Mouse (Mus musculus) urinary bladder, postnatal 0 days (tissue): ENCODE measurements around the gene Ubb. TPM values are rescaled to one million over a fixed set of nuclear protein-coding genes. Genes with fewer than 3 reads are reported as not detected.

Source experiments
- polyA plus RNA-seq: library from polyadenylated mRNA; unstranded; fragments of >200 nt; fragmentation: Nextera tagmentation; extraction: Ambion mirVana; gene quantifications from 2 replicates; pipeline ENCODE4 v1.2.1, GENCODE M21; 2015

Gene Ubb
- polyA plus RNA-seq, result 1,838 and 1,941 TPM in 2 replicates

GRCm38 (mm10) chr11:62550727-62551225 is at the start of gene Ubb:
TSS of gene Ubb (plus strand) at chr11:62551171.

DNA sequence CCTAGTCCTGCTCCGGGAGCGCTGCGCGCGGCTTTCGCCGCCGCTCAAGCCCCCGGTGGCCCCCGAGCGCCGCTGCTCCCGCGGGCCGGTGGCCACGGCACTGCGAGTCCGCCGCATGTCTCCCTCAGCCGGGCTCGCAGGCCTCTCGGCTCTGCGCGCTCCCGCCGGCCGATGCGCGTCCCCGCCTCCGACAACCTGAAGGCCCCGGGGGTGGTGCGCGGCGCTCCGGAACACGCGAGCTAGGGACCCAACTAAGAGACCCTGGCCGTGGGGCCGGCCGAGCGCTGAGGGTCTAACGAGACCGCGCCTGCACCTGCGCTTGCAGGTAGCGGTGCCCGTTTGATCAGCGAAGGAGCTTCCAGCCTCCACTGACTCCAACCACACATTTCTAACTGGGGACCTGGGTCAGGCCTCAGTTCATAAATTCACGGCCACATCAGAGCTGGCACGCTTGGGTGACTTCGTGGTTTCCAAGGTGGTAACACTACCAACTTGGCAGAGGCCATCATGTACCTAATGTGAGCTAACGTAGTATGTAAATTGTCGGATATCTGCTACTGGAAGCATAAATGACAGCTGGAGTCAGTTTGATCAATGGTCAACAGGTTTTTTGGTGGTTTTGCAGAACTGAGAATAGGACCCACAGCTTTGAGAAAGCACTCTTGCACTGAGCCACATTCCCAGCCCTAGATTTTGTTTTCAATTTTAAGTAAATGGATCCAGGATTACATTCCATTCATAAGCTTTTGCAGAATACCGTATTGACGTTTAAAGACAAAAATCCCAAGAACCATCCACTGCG is 11.7 kb upstream of the Ubb start, which contains the start of gene Cenpv:
Gene Cenpv, minus strand, starts transcription at position 173 of the 802 bp plus-strand sequence.

GRCm38 (mm10) chr11:62573959-62574702 is 23.2 kb downstream of the Ubb start, which contains the start of gene Trpv2:
TSS of gene Trpv2 (plus strand) at chr11:62574486.

Other genes starting within 250 kb of the Ubb start
- 4.2 and 5.0 TPM in 2 replicates for gene Pigl, start 92.7 kb upstream of the Ubb start, polyA plus RNA-seq
- gene Ncor1, start 92.6 kb upstream of the Ubb start, polyA plus RNA-seq, result 92.4 and 105 TPM in 2 replicates
- 6.0 and 6.4 TPM in 2 replicates for gene Cenpv, start 11.9 kb upstream of the Ubb start, polyA plus RNA-seq
- gene Trpv2, start 23.3 kb downstream of the Ubb start, polyA plus RNA-seq, result 53.5 and 57.7 TPM in 2 replicates
- 11.7 and 12.9 TPM in 2 replicates for gene Lrrc75a, start 97.4 kb downstream of the Ubb start, polyA plus RNA-seq
- 43.9 and 47.7 TPM in 2 replicates for gene Mmgt2, start 97.5 kb downstream of the Ubb start, polyA plus RNA-seq
- gene Zfp287, start 180.7 kb downstream of the Ubb start, polyA plus RNA-seq, result 3.5 and 3.9 TPM in 2 replicates
- not detected in 2 replicates for gene Gm10428, start 201.9 kb downstream of the Ubb start, polyA plus RNA-seq
- gene Zfp286, start 238.3 kb downstream of the Ubb start, polyA plus RNA-seq, result 4.0 and 4.8 TPM in 2 replicates